Mouse (Mus musculus) MEL (cell line): Measurements from ENCODE around the gene Rfx2. TPM values are rescaled to one million over a fixed set of nuclear protein-coding genes. Genes with fewer than 3 reads are reported as not detected.

Experiments used
- DNase-seq: peaks from one replicate; pipeline ENCODE4 v3.0.0; 2011; ENCODE audit warnings: low read depth, low spot score
- H3K27ac ChIP-seq: 2 replicates; pipeline ENCODE4 v1.5.1; 2012; ENCODE audit warnings: low read depth, mild to moderate bottlenecking, control low read depth, low read length, moderate library complexity; ENCODE audit not compliant: control insufficient read depth
- H3K27me3 ChIP-seq, 2 experiments: fragments of 150-350 bp in 1 of 2; sonication (generic) in 1 of 2; 2 replicates each; pipeline ENCODE4 v1.6.1; 2012; ENCODE audit warnings: low read length in 2 of 2, mild to moderate bottlenecking in 2 of 2, improper control_type of control experiment in 1 of 2, moderate library complexity in 1 of 2; ENCODE audit not compliant: insufficient read depth in 2 of 2, control insufficient read depth in 1 of 2
- H3K36me3 ChIP-seq, 2 experiments: 2 replicates each; pipeline ENCODE4 v1.6.1; 2012 to 2014; ENCODE audit warnings: low read length in 2 of 2, improper control_type of control experiment in 1 of 2, inconsistent platforms in 1 of 2, mild to moderate bottlenecking in 1 of 2; ENCODE audit not compliant: insufficient read depth in 2 of 2, control insufficient read depth in 1 of 2
- H3K4me1 ChIP-seq, 2 experiments: fragments of 150-350 bp in 1 of 2; sonication (generic) in 1 of 2; 2 replicates each; pipeline ENCODE4 v1.6.1; 2012; ENCODE audit warnings: low read length in 2 of 2, improper control_type of control experiment in 1 of 2, mild to moderate bottlenecking in 1 of 2; ENCODE audit not compliant: insufficient read depth in 2 of 2, control insufficient read depth in 1 of 2
- H3K4me3 ChIP-seq, 2 experiments: fragments of 150-350 bp in 1 of 2; sonication (generic) in 1 of 2; 2 replicates each; pipeline ENCODE4 v1.5.1; 2012; ENCODE audit warnings: low read depth in 2 of 2, low read length in 2 of 2, mild to moderate bottlenecking in 2 of 2, moderate library complexity in 2 of 2, control low read depth in 1 of 2, improper control_type of control experiment in 1 of 2; ENCODE audit not compliant: control insufficient read depth in 1 of 2, insufficient read depth in 1 of 2
- H3K79me2 ChIP-seq: 2 replicates; pipeline ENCODE4 v1.6.1; 2012; ENCODE audit warnings: mild to moderate bottlenecking, low read length, moderate library complexity; ENCODE audit not compliant: control insufficient read depth, poor library complexity, insufficient read depth
- H3K9ac ChIP-seq: 2 replicates; pipeline ENCODE4 v1.6.1; 2012; ENCODE audit warnings: low read depth, mild to moderate bottlenecking, control low read depth, low read length, moderate library complexity; ENCODE audit not compliant: control insufficient read depth, poor library complexity, severe bottlenecking
- H3K9me3 ChIP-seq: fragments of 150-350 bp; sonication (generic); replicated peaks from 2 replicates; pipeline ENCODE4 v1.6.1; 2012; ENCODE audit warnings: mild to moderate bottlenecking, low read length, improper control_type of control experiment, moderate library complexity; ENCODE audit not compliant: insufficient read depth
- CHD1 ChIP-seq: IDR thresholded peaks from 2 replicates; pipeline ENCODE4 v1.6.1; 2012; ENCODE audit warnings: low read depth, mild to moderate bottlenecking, inconsistent platforms, low read length, improper control_type of control experiment
- CHD2 ChIP-seq: IDR thresholded peaks from 2 replicates; pipeline ENCODE4 v1.6.1; 2011; ENCODE audit warnings: low read length, improper control_type of control experiment
- CTCF ChIP-seq, 3 experiments: IDR thresholded peaks in 2 of 3; conservative IDR thresholded peaks in 1 of 3; 2 replicates each; pipeline ENCODE4 v1.5.1; 2011 to 2012; ENCODE audit warnings: low read length in 3 of 3, low read depth in 2 of 3, mild to moderate bottlenecking in 2 of 3, improper control_type of control experiment in 1 of 3, inconsistent platforms in 1 of 3, mixed read lengths in 1 of 3, moderate library complexity in 1 of 3; ENCODE audit not compliant: control insufficient read depth in 1 of 3, insufficient read depth in 1 of 3, poor library complexity in 1 of 3, severe bottlenecking in 1 of 3
- ETS1 ChIP-seq: IDR thresholded peaks from 2 replicates; pipeline ENCODE4 v1.6.1; 2012; ENCODE audit warnings: low read depth, mild to moderate bottlenecking, inconsistent platforms, low read length, improper control_type of control experiment, moderate library complexity
- GABPA ChIP-seq: IDR thresholded peaks from 2 replicates; pipeline ENCODE4 v1.6.1; 2012; ENCODE audit warnings: low read depth, mild to moderate bottlenecking, inconsistent platforms, low read length, improper control_type of control experiment, moderate library complexity
- JUND ChIP-seq: IDR thresholded peaks from 2 replicates; pipeline ENCODE4 v1.6.1; 2011; ENCODE audit warnings: low read depth, mild to moderate bottlenecking, improper control_type of control experiment, low read length
- MAFK ChIP-seq: IDR thresholded peaks from 2 replicates; pipeline ENCODE4 v1.6.1; 2011; ENCODE audit warnings: low read depth, mild to moderate bottlenecking, low read length, improper control_type of control experiment, borderline replicate concordance
- MAX ChIP-seq: IDR thresholded peaks from 2 replicates; pipeline ENCODE4 v1.6.1; 2011; ENCODE audit warnings: low read length, improper control_type of control experiment
- MXI1 ChIP-seq: IDR thresholded peaks from 2 replicates; pipeline ENCODE4 v1.6.1; 2011; ENCODE audit warnings: mild to moderate bottlenecking, low read depth, low read length, improper control_type of control experiment
- MYB ChIP-seq: IDR thresholded peaks from 2 replicates; pipeline ENCODE4 v1.6.1; 2011; ENCODE audit warnings: mild to moderate bottlenecking, low read depth, low read length, improper control_type of control experiment
- MYC ChIP-seq: IDR thresholded peaks from 2 replicates; pipeline ENCODE4 v1.6.1; 2011; ENCODE audit warnings: low read depth, mild to moderate bottlenecking, low read length, improper control_type of control experiment, moderate library complexity
- NELFE ChIP-seq: IDR thresholded peaks from 2 replicates; pipeline ENCODE4 v1.6.1; 2011; ENCODE audit warnings: low read depth, low read length, improper control_type of control experiment
- POLR2AphosphoS2 ChIP-seq: IDR thresholded peaks from 2 replicates; pipeline ENCODE4 v1.6.1; 2011; ENCODE audit warnings: low read length, improper control_type of control experiment
- RAD21 ChIP-seq: IDR thresholded peaks from 2 replicates; pipeline ENCODE4 v1.6.1; 2011; ENCODE audit warnings: mild to moderate bottlenecking, low read depth, low read length, improper control_type of control experiment
- RCOR1 ChIP-seq: IDR thresholded peaks from 2 replicates; pipeline ENCODE4 v1.6.1; 2012; ENCODE audit warnings: low read depth, mild to moderate bottlenecking, inconsistent platforms, low read length, improper control_type of control experiment
- SIN3A ChIP-seq: IDR thresholded peaks from 2 replicates; pipeline ENCODE4 v1.6.1; 2012; ENCODE audit warnings: low read length, improper control_type of control experiment, inconsistent platforms
- SMC3 ChIP-seq: IDR thresholded peaks from 2 replicates; pipeline ENCODE4 v1.6.1; 2011; ENCODE audit warnings: low read depth, low read length, improper control_type of control experiment
- TBP ChIP-seq: IDR thresholded peaks from 2 replicates; pipeline ENCODE4 v1.8.0; 2011; ENCODE audit warnings: low read depth, low read length, improper control_type of control experiment
- TCF12 ChIP-seq: IDR thresholded peaks from 2 replicates; pipeline ENCODE4 v1.6.1; 2014; ENCODE audit warnings: low read depth, mild to moderate bottlenecking, inconsistent platforms, low read length, improper control_type of control experiment, moderate library complexity
- UBTF ChIP-seq: IDR thresholded peaks from 2 replicates; pipeline ENCODE4 v1.6.1; 2012; ENCODE audit warnings: low read depth, mild to moderate bottlenecking, inconsistent platforms, low read length, improper control_type of control experiment, moderate library complexity, borderline replicate concordance; ENCODE audit not compliant: insufficient read depth
- USF1 ChIP-seq: IDR thresholded peaks from 2 replicates; pipeline ENCODE4 v1.6.1; 2014; ENCODE audit warnings: low read depth, mild to moderate bottlenecking, inconsistent platforms, low read length, improper control_type of control experiment, moderate library complexity
- USF2 ChIP-seq, 2 experiments: IDR thresholded peaks; 2 replicates each; pipeline ENCODE4 v1.6.1; 2011 to 2012; ENCODE audit warnings: improper control_type of control experiment in 2 of 2, low read length in 2 of 2, borderline replicate concordance in 1 of 2, inconsistent platforms in 1 of 2, low read depth in 1 of 2, mild to moderate bottlenecking in 1 of 2; ENCODE audit not compliant: insufficient read depth in 1 of 2
- ZKSCAN1 ChIP-seq: IDR thresholded peaks from 2 replicates; pipeline ENCODE4 v1.6.1; 2012; ENCODE audit warnings: low read depth, mild to moderate bottlenecking, inconsistent platforms, low read length, improper control_type of control experiment, moderate library complexity
- ZMIZ1 ChIP-seq: IDR thresholded peaks from 2 replicates; pipeline ENCODE4 v1.6.1; 2012; ENCODE audit warnings: low read depth, mild to moderate bottlenecking, inconsistent platforms, low read length, improper control_type of control experiment, moderate library complexity
- ZNF384 ChIP-seq: IDR thresholded peaks from 2 replicates; pipeline ENCODE4 v1.6.1; 2012; ENCODE audit warnings: low read depth, mild to moderate bottlenecking, inconsistent platforms, low read length, improper control_type of control experiment
- polyA plus RNA-seq, 2 experiments: library from polyadenylated mRNA; stranded (reverse) in 1 of 2; unstranded in 1 of 2; fragments of >175 nt in 1 of 2; fragments of >200 nt in 1 of 2; gene quantifications; 2 replicates each; pipeline versions ENCODE4 v1.2.1 to v1.2.4; 2012; ENCODE audit warnings: low replicate concordance in 2 of 2, low read depth in 1 of 2; ENCODE audit not compliant: insufficient read length in 2 of 2, insufficient read depth in 1 of 2, missing spikeins in 1 of 2
- total RNA-seq: library from RNA; depleted of rRNA; stranded (reverse); fragments of 300-350 nt; gene quantifications from 2 replicates; pipeline ENCODE4 v1.2.3, GENCODE M21; 2012

The Rfx2 gene
- total and polyA plus RNA-seq, 3 experiments = 7.5 to 29.2 TPM; not detected in 1

DNA sequence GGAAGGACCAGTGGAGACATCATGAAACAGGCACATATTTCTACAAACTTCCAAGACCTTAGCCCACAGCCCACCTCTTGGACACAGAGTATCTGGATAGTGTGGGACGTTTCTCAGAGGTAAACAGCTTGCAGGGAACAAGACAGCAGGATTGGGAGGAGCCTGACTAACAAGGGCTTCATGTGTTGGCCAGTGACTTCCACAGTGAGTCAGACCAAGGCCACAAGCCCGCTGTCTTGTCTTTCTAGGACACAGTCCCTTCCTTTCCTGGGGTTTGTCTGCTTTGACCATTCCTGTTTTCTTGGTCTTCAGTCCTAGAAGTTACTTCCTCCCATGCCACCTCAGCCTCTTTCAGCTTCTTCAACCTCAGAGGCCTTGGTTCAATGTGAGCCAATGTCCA is 7.5 kb downstream of the Rfx2 start:
- peaks cover 0 to 29% of the 10 kb centered on the region in 2 experiments; a peak in 2 of 4 replicates for H3K4me1 ChIP-seq
- no peaks in the 10 kb centered on the region for H3K27me3 ChIP-seq
- no peak for DNase-seq
- TF ChIP-seq ETS1 = no peak
- no peak for TF ChIP-seq RAD21
- no peak for TF ChIP-seq ZNF384
- TF ChIP-seq SMC3 = no peak
- no peak for TF ChIP-seq SIN3A
- no peak for TF ChIP-seq MAFK
- no peak for TF ChIP-seq USF2 (IDR thresholded peaks at IDR 0.05; ENCODE audit: borderline replicate concordance in 1 of 2, insufficient read depth in 1 of 2, low read depth in 1 of 2, low read length in 2 of 2)
- TF ChIP-seq UBTF = no peak
- no peak for TF ChIP-seq POLR2AphosphoS2
- TF ChIP-seq CHD1 = no peak
- TF ChIP-seq JUND = no peak
- no peak for TF ChIP-seq MAX
- TF ChIP-seq CTCF (IDR thresholded peaks at IDR 0.05 in 2 of 3, conservative IDR thresholded peaks at IDR 0.05 in 1 of 3; ENCODE audit: control insufficient read depth in 1 of 3, insufficient read depth in 1 of 3, low read depth in 2 of 3, low read length in 3 of 3, poor library complexity in 1 of 3, severe bottlenecking in 1 of 3) = no peak
- TF ChIP-seq NELFE = no peak
- no peak for TF ChIP-seq TCF12
- TF ChIP-seq MYB = no peak
- H3K9ac ChIP-seq = no peak overlapping the region
- H3K36me3 ChIP-seq = peaks cover 0 to 21% of the 10 kb centered on the region in 2 experiments; a peak in 2 of 4 replicates
- no peak overlapping the region for H3K27ac ChIP-seq
- H3K79me2 ChIP-seq = peaks cover 5% of the 10 kb centered on the region
- H3K9me3 ChIP-seq = no peaks in the 10 kb centered on the region
- H3K4me3 ChIP-seq = no peak overlapping the region

- no peak overlapping the region for H3K27ac ChIP-seq
- peaks cover 0 to 21% of the 10 kb centered on the region in 2 experiments; a peak in 2 of 4 replicates for H3K4me1 ChIP-seq
- no peak overlapping the region for H3K9ac ChIP-seq
- no peak for DNase-seq
- H3K79me2 ChIP-seq = no peaks in the 10 kb centered on the region; the same call in 1 of the 2 replicates
- H3K36me3 ChIP-seq = peaks cover 0 to 15% of the 10 kb centered on the region in 2 experiments; a peak in 2 of 4 replicates
- no peaks in the 10 kb centered on the region for H3K9me3 ChIP-seq
- TF ChIP-seq TCF12 = no peak
- TF ChIP-seq CHD1 = no peak
- no peak for TF ChIP-seq USF1
- no peak for TF ChIP-seq JUND
- TF ChIP-seq MXI1 = no peak
- no peak for TF ChIP-seq MAX
- TF ChIP-seq RCOR1 = no peak
- no peak for TF ChIP-seq ETS1
- no peak for TF ChIP-seq ZMIZ1
- no peak for TF ChIP-seq MYC
- no peak for TF ChIP-seq ZNF384
- TF ChIP-seq RAD21 = no peak
- TF ChIP-seq CHD2 = no peak
- no peak for TF ChIP-seq GABPA
- TF ChIP-seq TBP = no peak
- TF ChIP-seq ZKSCAN1 = no peak
- no peak for TF ChIP-seq MYB
- no peak for TF ChIP-seq CTCF (IDR thresholded peaks at IDR 0.05 in 2 of 3, conservative IDR thresholded peaks at IDR 0.05 in 1 of 3; ENCODE audit: control insufficient read depth in 1 of 3, insufficient read depth in 1 of 3, low read depth in 2 of 3, low read length in 3 of 3, poor library complexity in 1 of 3, severe bottlenecking in 1 of 3)
- TF ChIP-seq, all 39 proteins: peak for 0
- no peak overlapping the region for H3K4me3 ChIP-seq
- H3K27me3 ChIP-seq = no peaks in the 10 kb centered on the region
Observed at GRCm38 (mm10) chr17:56822380-56822779, 8.4 kb downstream of the Rfx2 start.
